Mouse (Mus musculus): Measurements from ENCODE around the gene Lrrc8c. TPM values are rescaled to one million over a fixed set of nuclear protein-coding genes. Genes with fewer than 3 reads are reported as not detected.

The Lrrc8c gene
- total RNA-seq, 1 experiment, result 9.4 TPM

GRCm38 (mm10) chr5:105602585-105602984 is 83.4 kb downstream of the Lrrc8c start:
- in situ Hi-C loops (cut with MboI; ENCODE audit: low sequenced_read_pairs in 2 of 2, unreplicated experiment in 2 of 2), result no loop called here
- Histone ChIP-seq H3K9me3 (ENCODE audit: control insufficient read depth, insufficient read depth, low read depth, low read length) (no peaks in the 10 kb centered on the region), H3K9ac (ENCODE audit: insufficient read depth, low read depth, low read length, poor library complexity, severe bottlenecking) (no peak overlapping the region), H3K27ac (ENCODE audit: insufficient read depth, low read depth, low read length, poor library complexity, severe bottlenecking) (no peak overlapping the region), H3K4me1 (ENCODE audit: control insufficient read depth in 2 of 2, insufficient read depth in 2 of 2, low read length in 2 of 2, poor library complexity in 1 of 2) (peaks cover 2 to 3% of the 10 kb centered on the region in 2 experiments; a peak in 1 of 4 replicates), H3K36me3 (ENCODE audit: control insufficient read depth, insufficient read depth, low read length, poor library complexity, severe bottlenecking) (no peaks in the 10 kb centered on the region; the same call in 1 of the 2 replicates), H3K4me3 (ENCODE audit: insufficient read depth in 1 of 2, low read depth in 1 of 2, low read length in 2 of 2, poor library complexity in 1 of 2, severe bottlenecking in 1 of 2) (no peak overlapping the region)
- no peak for DNase-seq (ENCODE audit: low read depth, low spot score)
- TF ChIP-seq HCFC1 (IDR thresholded peaks at IDR 0.05; ENCODE audit: borderline replicate concordance, insufficient read depth, low read length), result no peak
- no peak for TF ChIP-seq ZC3H11A (IDR thresholded peaks at IDR 0.05; ENCODE audit: borderline replicate concordance, low read depth, low read length)
- no peak for TF ChIP-seq CHD2 (IDR thresholded peaks at IDR 0.05; ENCODE audit: low read depth, low read length)
- no peak for TF ChIP-seq MAFK (IDR thresholded peaks at IDR 0.05; ENCODE audit: insufficient read depth, low read depth, low read length)
- TF ChIP-seq ZNF384 (IDR thresholded peaks at IDR 0.05; ENCODE audit: low read depth, low read length), result no peak

GRCm38 (mm10) chr5:105605736-105606135 is 86.5 kb downstream of the Lrrc8c start:
- TF ChIP-seq ZC3H11A (IDR thresholded peaks at IDR 0.05; ENCODE audit: borderline replicate concordance, low read depth, low read length) (no peak), MAFK (IDR thresholded peaks at IDR 0.05; ENCODE audit: insufficient read depth, low read depth, low read length) (no peak), ZNF384 (IDR thresholded peaks at IDR 0.05; ENCODE audit: low read depth, low read length) (no peak), HCFC1 (IDR thresholded peaks at IDR 0.05; ENCODE audit: borderline replicate concordance, insufficient read depth, low read length) (no peak), CHD2 (IDR thresholded peaks at IDR 0.05; ENCODE audit: low read depth, low read length) (no peak)

GRCm38 (mm10) chr5:105609683-105610082 is 90.5 kb downstream of the Lrrc8c start:
- H3K9ac ChIP-seq (ENCODE audit: insufficient read depth, low read depth, low read length, poor library complexity, severe bottlenecking), result no peak overlapping the region
- H3K27ac ChIP-seq (ENCODE audit: insufficient read depth, low read depth, low read length, poor library complexity, severe bottlenecking), result no peak overlapping the region
- H3K4me1 ChIP-seq (ENCODE audit: control insufficient read depth in 2 of 2, insufficient read depth in 2 of 2, low read length in 2 of 2, poor library complexity in 1 of 2), result peaks cover 2 to 3% of the 10 kb centered on the region in 2 experiments; a peak in 2 of 4 replicates
- peak overlapping the region in 1 of 2 experiments; percentile 57; a peak in 2 of 4 replicates for H3K4me3 ChIP-seq (ENCODE audit: insufficient read depth in 1 of 2, low read depth in 1 of 2, low read length in 2 of 2, poor library complexity in 1 of 2, severe bottlenecking in 1 of 2)
- TF ChIP-seq ZC3H11A (IDR thresholded peaks at IDR 0.05; ENCODE audit: borderline replicate concordance, low read depth, low read length) (no peak), MAFK (IDR thresholded peaks at IDR 0.05; ENCODE audit: insufficient read depth, low read depth, low read length) (no peak), HCFC1 (IDR thresholded peaks at IDR 0.05; ENCODE audit: borderline replicate concordance, insufficient read depth, low read length) (no peak), CHD2 (IDR thresholded peaks at IDR 0.05; ENCODE audit: low read depth, low read length) (no peak), ZNF384 (IDR thresholded peaks at IDR 0.05; ENCODE audit: low read depth, low read length) (no peak)
- H3K36me3 ChIP-seq (ENCODE audit: control insufficient read depth, insufficient read depth, low read length, poor library complexity, severe bottlenecking), result peaks cover 2% of the 10 kb centered on the region; the same call in 1 of the 2 replicates
- no peaks in the 10 kb centered on the region for H3K9me3 ChIP-seq (ENCODE audit: control insufficient read depth, insufficient read depth, low read depth, low read length)
- peak; percentile 46 for DNase-seq (ENCODE audit: low read depth, low spot score)
- in situ Hi-C loops (cut with MboI; ENCODE audit: low sequenced_read_pairs in 2 of 2, unreplicated experiment in 2 of 2), result no loop called here

More at GRCm38 (mm10) chr5:105605736-105606135, 86.5 kb downstream of the Lrrc8c start:
- H3K9me3 ChIP-seq (ENCODE audit: control insufficient read depth, insufficient read depth, low read depth, low read length), result no peaks in the 10 kb centered on the region
- H3K4me3 ChIP-seq (ENCODE audit: insufficient read depth in 1 of 2, low read depth in 1 of 2, low read length in 2 of 2, poor library complexity in 1 of 2, severe bottlenecking in 1 of 2), result no peak overlapping the region
- H3K36me3 ChIP-seq (ENCODE audit: control insufficient read depth, insufficient read depth, low read length, poor library complexity, severe bottlenecking), result peaks cover 2% of the 10 kb centered on the region; the same call in 1 of the 2 replicates
- H3K27ac ChIP-seq (ENCODE audit: insufficient read depth, low read depth, low read length, poor library complexity, severe bottlenecking), result no peak overlapping the region
- peaks cover 2 to 3% of the 10 kb centered on the region in 2 experiments; a peak in 2 of 4 replicates for H3K4me1 ChIP-seq (ENCODE audit: control insufficient read depth in 2 of 2, insufficient read depth in 2 of 2, low read length in 2 of 2, poor library complexity in 1 of 2)
- no peak for DNase-seq (ENCODE audit: low read depth, low spot score)
- H3K9ac ChIP-seq (ENCODE audit: insufficient read depth, low read depth, low read length, poor library complexity, severe bottlenecking), result no peak overlapping the region
- in situ Hi-C loops (cut with MboI; ENCODE audit: low sequenced_read_pairs in 2 of 2, unreplicated experiment in 2 of 2), result no loop called here

DNA sequence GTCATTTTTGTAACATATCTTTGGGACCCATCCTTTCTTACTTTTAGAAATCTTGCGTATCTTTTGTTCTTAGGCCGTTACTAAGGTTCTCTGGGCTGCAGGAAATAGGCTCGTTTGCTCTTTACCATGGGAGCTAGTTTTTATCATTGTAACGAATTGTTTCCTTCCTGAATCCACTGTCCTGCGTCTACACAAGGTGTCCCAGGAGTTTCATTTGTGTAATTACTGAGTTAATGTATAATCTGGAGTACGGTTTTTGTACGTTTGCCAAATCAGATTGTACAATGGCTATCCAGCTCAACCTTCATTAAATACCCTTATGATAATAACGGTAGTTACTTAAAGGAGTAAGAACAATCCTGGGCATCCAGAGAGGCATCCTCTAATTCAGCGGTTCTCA is 93.8 kb downstream of the Lrrc8c start:
- no peak overlapping the region for H3K27ac ChIP-seq (ENCODE audit: insufficient read depth, low read depth, low read length, poor library complexity, severe bottlenecking)
- no peak overlapping the region for H3K4me3 ChIP-seq (ENCODE audit: insufficient read depth in 1 of 2, low read depth in 1 of 2, low read length in 2 of 2, poor library complexity in 1 of 2, severe bottlenecking in 1 of 2)
- no peaks in the 10 kb centered on the region for H3K9me3 ChIP-seq (ENCODE audit: control insufficient read depth, insufficient read depth, low read depth, low read length)
- H3K9ac ChIP-seq (ENCODE audit: insufficient read depth, low read depth, low read length, poor library complexity, severe bottlenecking), result no peak overlapping the region
- peaks cover under 1% of the 10 kb centered on the region; the same call in 1 of the 2 replicates for H3K36me3 ChIP-seq (ENCODE audit: control insufficient read depth, insufficient read depth, low read length, poor library complexity, severe bottlenecking)
- TF ChIP-seq ZC3H11A (IDR thresholded peaks at IDR 0.05; ENCODE audit: borderline replicate concordance, low read depth, low read length) (no peak), MAFK (IDR thresholded peaks at IDR 0.05; ENCODE audit: insufficient read depth, low read depth, low read length) (no peak), ZNF384 (IDR thresholded peaks at IDR 0.05; ENCODE audit: low read depth, low read length) (no peak), HCFC1 (IDR thresholded peaks at IDR 0.05; ENCODE audit: borderline replicate concordance, insufficient read depth, low read length) (no peak), CHD2 (IDR thresholded peaks at IDR 0.05; ENCODE audit: low read depth, low read length) (no peak)
- H3K4me1 ChIP-seq (ENCODE audit: control insufficient read depth in 2 of 2, insufficient read depth in 2 of 2, low read length in 2 of 2, poor library complexity in 1 of 2), result peaks cover 2 to 3% of the 10 kb centered on the region in 2 experiments; a peak in 2 of 4 replicates
- in situ Hi-C loops (cut with MboI; ENCODE audit: low sequenced_read_pairs in 2 of 2, unreplicated experiment in 2 of 2), result no loop called here
- DNase-seq (ENCODE audit: low read depth, low spot score), result no peak
